Mouse (Mus musculus): ENCODE measurements at regions not wholly inside any gene's neighbourhood (a gene's known extent, or its start where the extent isn't known, plus 50 kb on each side); places are given as distances from the start of the nearest gene placed in this dataset.

- TF ChIP-seq GATA1 (IDR thresholded peaks at IDR 0.05; ENCODE audit: borderline replicate concordance, low read length), result no peak
- TF ChIP-seq CTCF (IDR thresholded peaks at IDR 0.05; ENCODE audit: low read depth, low read length), result no peak
- no peak for TF ChIP-seq GATA2 (IDR thresholded peaks at IDR 0.05; ENCODE audit: borderline replicate concordance, low read depth, low read length)
- no peak for TF ChIP-seq TAL1 (conservative IDR thresholded peaks at IDR 0.05; ENCODE audit: low read depth, low read length)
- TF ChIP-seq POLR2AphosphoS5 (IDR thresholded peaks at IDR 0.05; ENCODE audit: insufficient replicate concordance, low read depth, low read length), result no peak
Observed at GRCm38 (mm10) chr2:79546206-79546605, 88.9 kb upstream of the Itprid2 start.
